23 mouse cellular contexts compared by ENCODE assay signal in genomic region chr2:145761436-145761835, GRCm38 (mm10).
A peak's percentile ranks its signal among the peaks of the same experiment; 100 is the strongest.
DNase-seq lines count a peak whose midpoint lies in the region; ATAC-seq lines count a peak whose summit lies in the region.
"Had no signal": no experiment of that assay in that cellular context is flagged by ENCODE, and none has a peak within 500 bp of the region (broad histone marks: within the 10 kb centered on the region; RNA-seq: fewer than 3 reads in every experiment).

No protein-coding gene starts in this region.

- DNase-seq in embryonic facial prominence, embryonic 14.5 days (ENCODE audit: low spot score): peak; percentile 50
- no peak for DNase-seq in embryonic facial prominence, embryonic 10.5 days (ENCODE audit: low spot score)
- DNase-seq in 3T3-L1 (ENCODE audit: low read depth, low spot score): peak; percentile 77
- DNase-seq in NIH3T3 (ENCODE audit: low read depth): peak; percentile 76
- DNase-seq in kidney, adult 9 months: no peak
- no peak for DNase-seq in layer of hippocampus, adult 9-11 months
- DNase-seq: adrenal gland, adult 2 months; adrenal gland, adult 8-10 months; adrenal gland, postnatal 10 days; adrenal gland, postnatal 14 days; adrenal gland, postnatal 25 days; adrenal gland, postnatal 36 days; B cell, adult 2 months; cerebellum, adult 11 months; cerebellum, adult 11-12 months; cerebellum, adult 18-20 months; cerebellum, adult 2 months; cerebellum, adult 8-10 months had no signal

- peaks cover 11% of the 10 kb centered on the region for H3K4me1 ChIP-seq in embryonic facial prominence, embryonic 14.5 days (ENCODE audit: control insufficient read depth, insufficient read depth, low read length)
- H3K4me1 ChIP-seq in embryonic facial prominence, embryonic 10.5 days: no peaks in the 10 kb centered on the region

- H3K4me3 ChIP-seq in embryonic facial prominence, embryonic 14.5 days (ENCODE audit: low read depth, low read length): no peak overlapping the region
- no peak overlapping the region for H3K4me3 ChIP-seq in embryonic facial prominence, embryonic 10.5 days

- no peak overlapping the region for H3K9ac ChIP-seq in embryonic facial prominence, embryonic 14.5 days (ENCODE audit: low read depth, low read length)

- no peak overlapping the region for H3K4me2 ChIP-seq in embryonic facial prominence, embryonic 14.5 days (ENCODE audit: low read depth, low read length)

- H3K27me3 ChIP-seq in embryonic facial prominence, embryonic 14.5 days (replicated peaks; ENCODE audit: control insufficient read depth, insufficient read depth, low read length): no peaks in the 10 kb centered on the region
- H3K27me3 ChIP-seq in embryonic facial prominence, embryonic 10.5 days (replicated peaks; ENCODE audit: low read depth, poor library complexity, severe bottlenecking): no peaks in the 10 kb centered on the region
- H3K27me3 ChIP-seq: CH12.LX, Patski had no signal

- H3K36me3 ChIP-seq in embryonic facial prominence, embryonic 14.5 days (ENCODE audit: control insufficient read depth, insufficient read depth, low read length): no peaks in the 10 kb centered on the region
- no peaks in the 10 kb centered on the region for H3K36me3 ChIP-seq in embryonic facial prominence, embryonic 10.5 days (replicated peaks)
- H3K36me3 ChIP-seq: G1E had no signal

- ATAC-seq in embryonic facial prominence, embryonic 14.5 days (ENCODE audit: low read depth): no peak; the same call in 1 of the 2 replicates
- ATAC-seq: activated CD4-positive, CD25-positive, alpha-beta regulatory T cell, adult 4 months; CD4-positive, CD25-positive, alpha-beta regulatory T cell, adult 4 months; Patski had no signal

- H3K27ac ChIP-seq in embryonic facial prominence, embryonic 14.5 days (replicated peaks; ENCODE audit: low read depth, low read length): no peak overlapping the region
- no peak overlapping the region for H3K27ac ChIP-seq in embryonic facial prominence, embryonic 10.5 days (replicated peaks)

- H3K9me3 ChIP-seq in embryonic facial prominence, embryonic 14.5 days (ENCODE audit: control insufficient read depth, low read length): no peaks in the 10 kb centered on the region
- H3K9me3 ChIP-seq in embryonic facial prominence, embryonic 10.5 days: no peaks in the 10 kb centered on the region

Comparison
In these comparisons a context has a peak if more than half of its experiments do, and no peak if none do; other contexts are left out.
1. DNase-seq: peak in embryonic facial prominence, embryonic 14.5 days (single experiment), 3T3-L1 (single experiment) and NIH3T3 (single experiment); none in embryonic facial prominence, embryonic 10.5 days (single experiment), kidney, adult 9 months (single experiment) and layer of hippocampus, adult 9-11 months (single experiment).